Mouse (Mus musculus): ENCODE data around the gene Rbm33. TPM values are rescaled to one million over a fixed set of nuclear protein-coding genes. Genes with fewer than 3 reads are reported as not detected.

The Rbm33 gene
- total RNA-seq (2023; ENCODE audit: inconsistent age): 153 to 161 TPM (median 158 TPM) in 4 replicates

DNA sequence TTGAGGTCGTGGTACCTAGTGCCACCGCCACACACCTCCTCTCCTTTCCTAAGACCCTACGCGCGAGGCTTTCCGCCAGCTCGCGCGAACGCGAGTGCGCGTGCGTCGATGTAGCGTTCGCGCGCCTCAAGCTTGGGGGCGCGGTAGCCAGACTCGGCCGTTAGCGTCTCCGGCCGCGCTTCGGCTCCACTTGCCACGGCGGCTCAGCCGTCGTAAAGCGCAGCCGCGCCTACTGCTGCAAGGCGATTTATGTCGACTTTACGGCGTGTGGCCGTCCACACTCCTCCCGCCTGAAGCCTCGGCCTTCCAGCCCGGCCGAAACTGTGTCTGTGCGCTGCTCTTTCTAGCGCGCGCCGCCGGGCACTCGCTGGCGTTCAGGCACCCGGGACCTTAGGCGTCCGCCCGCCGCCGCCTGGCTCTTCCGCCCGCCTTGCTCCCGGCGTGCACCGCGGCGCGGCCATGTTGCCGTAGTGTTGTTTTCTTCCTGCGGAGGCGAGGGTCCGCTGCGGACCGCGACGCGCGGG, at the start of gene Rbm33:
Gene Rbm33, plus strand, starts transcription at position 400 of the 524 bp plus-strand sequence.

GRCm38 (mm10) chr5:28466760-28467306, 149.9 kb downstream of the Rbm33 start, which contains the start of gene Shh:
TSS of gene Shh (minus strand) at chr5:28467256.

Other genes with a start within 250 kb of the Rbm33 start
- 85.0 to 106 TPM (median 101 TPM) in 4 replicates for gene Insig1, start 245.8 kb upstream of the Rbm33 start, total RNA-seq (2023; ENCODE audit: inconsistent age)
- not detected in 4 replicates for gene En2, start 151.4 kb upstream of the Rbm33 start, total RNA-seq (2023; ENCODE audit: inconsistent age)
- not detected in 4 replicates for gene Cnpy1, start 71.3 kb upstream of the Rbm33 start, total RNA-seq (2023; ENCODE audit: inconsistent age)
- not detected in 4 replicates for gene Shh, start 150.1 kb downstream of the Rbm33 start, total RNA-seq (2023; ENCODE audit: inconsistent age)

Measured in B cell, adult (primary cell).